Mouse (Mus musculus): ENCODE results near the gene Ppp2r5b.

- TF ChIP-seq CTCF (conservative IDR thresholded peaks at IDR 0.05 in 1 of 2, IDR thresholded peaks at IDR 0.05 in 1 of 2; ENCODE audit: low read depth in 2 of 2, low read length in 2 of 2) = no peak
- no peak for TF ChIP-seq ZC3H11A (IDR thresholded peaks at IDR 0.05; ENCODE audit: low read depth, low read length)
- no peak for TF ChIP-seq MAX (IDR thresholded peaks at IDR 0.05; ENCODE audit: low read length)
- no peak for TF ChIP-seq POLR2A (IDR thresholded peaks at IDR 0.05; ENCODE audit: low read depth, low read length)
- TF ChIP-seq MAZ (IDR thresholded peaks at IDR 0.05; ENCODE audit: low read depth, low read length) = no peak
- TF ChIP-seq TBP (conservative IDR thresholded peaks at IDR 0.05; ENCODE audit: low read depth, low read length) = no peak
- TF ChIP-seq USF2 (conservative IDR thresholded peaks at IDR 0.05; ENCODE audit: low read depth, low read length) = no peak
- TF ChIP-seq EP300 (IDR thresholded peaks at IDR 0.05; ENCODE audit: low read length) = no peak
These were observed 35.5 kb upstream of the Ppp2r5b start for GRCm38 (mm10) chr19:6271206-6271605.
